Mouse (Mus musculus) brain, embryonic 14.5 days (tissue): Measurements from ENCODE around the gene Ckb. TPM values are rescaled to one million over a fixed set of nuclear protein-coding genes. Genes with fewer than 3 reads are reported as not detected.
"Not testable (repeated sequence)": the region's sequence is repeated elsewhere in the genome, so short reads cannot be mapped to it uniquely, and the experiment has no call there.

Experiments
- DNase-seq: peaks from one replicate; pipeline ENCODE4 v3.0.0-alpha.2; 2011; ENCODE audit warnings: low read depth
- CTCF ChIP-seq: fragments of 200-500 bp; IDR thresholded peaks from 2 replicates; pipeline ENCODE4 v1.5.1; 2012; ENCODE audit warnings: inconsistent platforms, mild to moderate bottlenecking, moderate library complexity, borderline replicate concordance; ENCODE audit not compliant: insufficient read depth, insufficient read length; ENCODE audit errors: extremely low read depth
- POLR2A ChIP-seq: fragments of 200-500 bp; IDR thresholded peaks from 2 replicates; pipeline ENCODE4 v1.6.1; 2012; ENCODE audit warnings: mild to moderate bottlenecking, inconsistent platforms, borderline replicate concordance; ENCODE audit not compliant: poor library complexity, insufficient read depth, insufficient read length, severe bottlenecking; ENCODE audit errors: extremely low read depth
- polyA plus RNA-seq: library from polyadenylated mRNA; depleted of rRNA; stranded (reverse); fragments of >200 nt; gene quantifications from 2 replicates; pipeline ENCODE4 v1.2.3, GENCODE M21; 2012; rRNA removed

The Ckb gene
- polyA plus RNA-seq, 1 experiment = 1,393 TPM

GRCm38 (mm10) chr12:111665041-111665880 is 6.9 kb downstream of the Ckb start:
- no peak for DNase-seq
- no peak for TF ChIP-seq CTCF
- no peak for TF ChIP-seq POLR2A

DNA sequence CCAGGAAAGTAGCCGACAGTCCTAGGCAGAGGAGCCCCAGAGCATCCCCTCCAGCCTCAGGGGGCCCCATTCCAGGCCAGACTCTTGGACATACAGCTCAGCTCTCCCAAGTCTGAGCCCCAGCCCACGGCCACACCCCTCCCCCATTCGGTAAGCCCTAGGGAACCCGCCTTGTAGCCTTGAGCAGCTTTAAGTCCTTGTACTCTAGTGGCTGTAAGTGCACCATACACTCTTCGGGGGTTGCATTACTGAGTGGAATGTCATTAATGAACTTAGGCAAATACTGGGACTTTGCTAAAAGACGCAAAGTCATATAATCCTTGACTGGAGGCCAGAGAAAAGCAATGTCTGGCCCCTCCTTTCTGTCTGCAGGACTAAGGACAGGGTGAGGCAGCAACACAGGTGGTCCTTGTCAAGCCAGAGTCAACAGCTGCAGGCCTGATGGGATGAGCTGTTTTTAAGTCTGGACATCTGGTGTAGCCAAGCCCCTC is 7.9 kb downstream of the Ckb start:
- TF ChIP-seq POLR2A = no peak
- TF ChIP-seq CTCF = no peak
- no peak for DNase-seq

GRCm38 (mm10) chr12:111663228-111664143 is 8.7 kb downstream of the Ckb start:
- no peak for DNase-seq
- TF ChIP-seq CTCF = no peak
- no peak for TF ChIP-seq POLR2A

DNA sequence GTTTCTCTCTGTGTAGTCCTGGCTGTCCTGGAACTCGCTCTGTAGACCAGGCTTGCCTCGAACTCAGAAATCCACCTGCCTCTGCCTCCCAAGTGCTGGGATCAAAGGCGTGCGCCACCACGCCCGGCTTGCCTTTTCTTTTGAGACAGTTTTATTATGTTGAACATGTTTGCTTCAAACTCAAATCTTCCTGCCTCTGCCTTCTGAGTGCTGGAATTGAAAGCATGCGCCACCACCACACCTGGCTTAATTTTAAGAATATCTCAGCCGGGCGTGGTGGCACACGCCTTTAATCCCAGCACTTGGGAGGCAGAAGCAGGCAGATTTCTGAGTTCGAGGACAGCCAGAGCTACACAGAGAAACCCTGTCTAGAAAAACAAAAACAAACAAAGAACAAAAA is 10.6 kb downstream of the Ckb start:
- not testable (repeated sequence) for DNase-seq

GRCm38 (mm10) chr12:111660628-111661027 is 11.5 kb downstream of the Ckb start:
- DNase-seq = no peak
- TF ChIP-seq POLR2A (no peak), CTCF (no peak)

- TF ChIP-seq POLR2A (no peak), CTCF (no peak)
- DNase-seq = no peak
Measured at GRCm38 (mm10) chr12:111659331-111659730, 12.8 kb downstream of the Ckb start.

GRCm38 (mm10) chr12:111655695-111656094 is 16.4 kb downstream of the Ckb start:
- no peak for DNase-seq
- TF ChIP-seq POLR2A (no peak), CTCF (no peak)

- TF ChIP-seq POLR2A = no peak
- peak; percentile 92 for TF ChIP-seq CTCF
- DNase-seq = peak; percentile 87
Measured at GRCm38 (mm10) chr12:111653434-111653833, 18.7 kb downstream of the Ckb start.

- no peak for DNase-seq
- no peak for TF ChIP-seq POLR2A
- no peak for TF ChIP-seq CTCF
Measured at GRCm38 (mm10) chr12:111652953-111653352, 19.2 kb downstream of the Ckb start.

DNA sequence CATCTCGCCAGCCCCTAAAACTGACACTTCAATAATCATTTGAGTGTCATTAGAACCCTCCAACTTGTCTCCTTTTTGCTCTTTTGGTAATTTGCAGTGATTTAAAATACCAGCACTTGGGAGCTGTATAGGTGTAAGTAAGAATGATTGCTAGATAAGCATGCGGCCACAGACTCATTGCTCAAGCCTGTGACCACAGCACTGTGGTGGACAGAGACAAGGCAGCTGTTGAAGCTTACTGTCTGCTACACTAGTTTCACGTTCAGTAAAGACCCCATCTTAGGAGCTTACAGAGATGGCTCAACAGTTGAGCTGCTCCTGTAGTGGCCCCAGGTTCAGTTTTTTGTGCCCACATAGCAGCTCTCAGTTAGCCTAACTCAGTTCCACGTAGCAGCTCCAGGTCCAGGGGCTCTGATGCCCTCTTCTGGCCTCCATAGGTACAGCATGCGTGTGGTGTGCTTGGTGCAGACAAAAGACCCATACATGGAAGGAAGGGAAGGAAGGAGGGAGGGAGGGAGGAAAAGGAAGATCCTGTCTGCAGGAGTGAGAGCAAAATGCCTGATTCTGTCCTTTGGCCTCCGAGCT is 24.0 kb downstream of the Ckb start:
- TF ChIP-seq POLR2A (no peak), CTCF (peak; percentile 79)
- DNase-seq = peak; percentile 84

Other genes starting within 250 kb of the Ckb start
- gene Tnfaip2, start 229.9 kb downstream of the Ckb start, polyA plus RNA-seq = 1.6 and 1.7 TPM in 2 replicates
- 2.3 and 2.7 TPM in 2 replicates for gene Gm266, start 186.5 kb downstream of the Ckb start, polyA plus RNA-seq
- gene Eif5, start 134.3 kb downstream of the Ckb start, polyA plus RNA-seq = 147 and 167 TPM in 2 replicates
- 100 and 112 TPM in 2 replicates for gene Mark3, start 97.8 kb downstream of the Ckb start, polyA plus RNA-seq
- gene Trmt61a, start 5.8 kb upstream of the Ckb start, polyA plus RNA-seq = 21.9 and 27.9 TPM in 2 replicates
- gene Bag5, start 40.9 kb upstream of the Ckb start, polyA plus RNA-seq = 31.1 and 40.7 TPM in 2 replicates
- gene Apopt1, start 40.9 kb upstream of the Ckb start, polyA plus RNA-seq = 31.9 and 35.4 TPM in 2 replicates
- 500 and 599 TPM in 2 replicates for gene Klc1, start 86.5 kb upstream of the Ckb start, polyA plus RNA-seq
- gene Xrcc3, start 141.5 kb upstream of the Ckb start, polyA plus RNA-seq = 7.6 and 9.3 TPM in 2 replicates
- 27.9 and 39.7 TPM in 2 replicates for gene Zfyve21, start 141.8 kb upstream of the Ckb start, polyA plus RNA-seq
- 19.4 and 35.7 TPM in 2 replicates for gene Ppp1r13b, start 235.8 kb upstream of the Ckb start, polyA plus RNA-seq